Mouse (Mus musculus): ENCODE measurements around the gene Dennd2c. TPM values are rescaled to one million over a fixed set of nuclear protein-coding genes. Genes with fewer than 3 reads are reported as not detected.
"Not testable (repeated sequence)": the region's sequence is repeated elsewhere in the genome, so short reads cannot be mapped to it uniquely, and the experiment has no call there.

Gene Dennd2c
- total and polyA plus RNA-seq, 3 experiments: 0.13 to 2.1 (median 1.1) TPM

DNA sequence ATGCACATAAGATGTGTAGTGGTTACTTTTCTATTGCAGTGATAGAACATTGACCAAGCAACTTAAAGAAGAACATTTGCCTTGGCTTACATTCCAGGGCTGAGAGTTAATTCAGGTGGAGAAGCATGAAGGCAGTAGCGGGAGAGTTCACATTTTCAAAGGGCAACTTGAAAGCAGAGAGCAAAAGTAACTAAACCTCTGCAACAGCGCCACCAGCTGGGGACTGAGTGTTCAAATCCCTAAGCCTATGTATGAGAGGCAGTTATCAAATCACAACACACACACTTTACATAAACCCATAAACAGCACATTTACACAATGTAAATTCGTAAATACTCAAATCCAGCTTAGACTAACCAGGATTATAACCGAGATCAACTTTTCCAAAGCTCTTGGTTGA is 67.4 kb downstream of the Dennd2c start:
- DNase-seq: peak; percentile 71

DNA sequence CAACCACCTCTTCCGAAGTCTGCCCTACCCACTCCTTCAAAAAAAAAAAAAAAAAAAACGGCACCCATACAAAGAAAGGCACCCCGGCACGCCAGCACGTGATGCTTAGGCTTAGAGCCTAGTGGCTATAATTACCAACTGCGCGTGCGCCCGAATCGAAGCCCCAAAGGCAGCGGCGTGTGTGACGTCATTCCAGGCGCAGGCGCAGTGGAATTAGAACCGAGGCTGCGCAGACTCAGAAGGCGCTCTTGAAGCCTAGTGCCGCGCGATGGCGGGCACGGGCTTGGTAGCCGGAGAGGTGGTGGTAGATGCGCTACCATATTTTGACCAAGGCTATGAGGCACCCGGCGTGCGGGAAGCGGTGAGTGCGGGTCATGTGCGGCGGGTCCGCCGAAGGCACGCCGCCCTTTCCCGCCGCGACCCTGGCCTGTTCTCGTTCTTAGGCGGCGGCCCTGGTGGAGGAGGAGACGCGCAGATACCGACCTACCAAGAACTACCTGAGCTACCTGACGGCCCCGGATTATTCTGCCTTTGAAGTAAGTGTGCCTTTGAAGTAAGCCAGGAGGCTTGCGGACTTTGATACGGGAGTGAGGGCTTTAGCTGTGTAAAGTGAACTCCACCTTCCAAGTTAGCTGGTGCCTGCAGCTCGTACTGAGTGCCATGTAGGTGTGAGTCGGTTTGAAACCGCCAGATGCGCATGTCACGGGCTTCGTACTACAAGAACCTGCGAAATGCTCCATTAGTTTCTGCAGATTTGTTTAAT is 69.3 kb downstream of the Dennd2c start, which contains the start of gene Bcas2:
Bcas2 (plus strand) TSS at position 151 of the 763 bp plus-strand sequence.
- DNase-seq: peak; percentile 98

DNA sequence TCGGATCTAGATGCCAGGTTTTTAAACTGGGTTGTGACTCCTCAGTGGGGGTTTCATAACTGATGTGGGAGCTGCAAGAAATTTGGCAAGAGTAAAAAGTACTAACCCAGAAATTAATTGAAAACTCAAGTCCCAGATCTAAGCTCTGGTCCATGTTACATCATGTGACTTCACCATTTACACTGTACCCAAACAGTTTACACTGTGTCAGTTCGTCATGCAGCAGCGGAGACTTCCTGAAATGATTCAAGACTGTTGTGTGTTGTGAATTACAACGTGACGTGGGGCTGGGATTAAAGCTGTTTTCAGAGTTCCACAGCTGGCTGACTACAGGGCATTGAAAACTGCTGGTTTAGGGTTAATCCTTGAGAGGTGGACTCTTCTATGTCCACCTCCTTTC is 70.2 kb downstream of the Dennd2c start:
- no peak for DNase-seq

DNA sequence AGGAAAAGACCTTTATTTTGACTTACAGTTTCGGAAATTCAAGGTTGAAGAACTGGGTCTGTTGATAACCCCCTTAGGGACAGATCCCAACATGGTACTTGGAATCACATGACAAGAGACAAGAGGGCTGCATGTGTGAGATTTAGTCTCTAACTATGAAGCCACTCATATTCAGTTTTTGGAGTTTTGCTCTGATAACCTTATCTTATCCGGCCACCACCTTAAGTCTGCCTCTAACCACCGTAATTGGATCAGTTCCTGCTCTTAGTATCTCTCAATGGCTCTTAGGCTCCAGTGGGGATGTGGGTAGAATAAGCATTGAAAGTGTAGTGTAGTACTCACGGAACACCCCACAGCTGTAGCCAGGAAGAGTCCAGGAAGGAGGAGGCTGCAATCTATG is 74.3 kb downstream of the Dennd2c start:
- no peak for DNase-seq

DNA sequence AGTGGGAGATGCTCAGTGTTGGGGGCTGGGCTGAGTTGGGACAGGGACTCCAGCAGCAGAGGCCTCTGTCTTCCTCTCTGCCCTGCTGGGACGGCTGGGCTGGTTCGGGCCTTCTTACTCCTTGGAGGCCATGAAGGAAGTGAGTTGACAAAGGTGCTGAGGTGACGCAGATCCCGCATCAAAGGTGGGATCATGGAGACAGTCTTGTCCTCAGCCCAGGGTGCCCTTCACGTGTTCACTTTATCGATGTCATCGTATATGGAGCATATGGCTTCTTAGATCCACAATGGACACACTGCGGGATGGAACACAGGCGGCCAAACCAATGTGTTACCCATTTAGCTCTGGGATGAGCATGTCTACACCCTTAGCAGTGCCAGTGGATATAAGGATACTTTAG is 77.1 kb downstream of the Dennd2c start:
- no peak for DNase-seq

DNA sequence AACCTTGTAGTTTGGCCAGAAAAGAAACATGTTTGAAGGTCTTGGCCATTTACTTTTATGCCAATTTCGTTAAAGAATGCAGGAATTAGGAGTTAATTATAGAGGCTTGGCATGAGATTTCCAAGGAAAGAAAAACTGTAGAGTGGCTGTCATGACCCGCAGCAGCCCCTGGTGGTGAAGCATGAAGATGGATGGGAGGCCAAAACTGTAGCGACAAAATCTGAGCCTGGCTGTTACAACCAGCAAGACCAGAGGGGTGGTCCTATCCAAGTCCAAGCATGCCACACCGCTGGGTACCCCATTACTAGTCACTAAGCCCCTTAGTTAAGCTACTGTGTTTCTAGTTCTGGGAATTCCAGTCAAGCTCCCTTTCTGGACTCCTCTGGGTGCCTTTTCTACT is 78.8 kb downstream of the Dennd2c start:
- DNase-seq: no peak

DNA sequence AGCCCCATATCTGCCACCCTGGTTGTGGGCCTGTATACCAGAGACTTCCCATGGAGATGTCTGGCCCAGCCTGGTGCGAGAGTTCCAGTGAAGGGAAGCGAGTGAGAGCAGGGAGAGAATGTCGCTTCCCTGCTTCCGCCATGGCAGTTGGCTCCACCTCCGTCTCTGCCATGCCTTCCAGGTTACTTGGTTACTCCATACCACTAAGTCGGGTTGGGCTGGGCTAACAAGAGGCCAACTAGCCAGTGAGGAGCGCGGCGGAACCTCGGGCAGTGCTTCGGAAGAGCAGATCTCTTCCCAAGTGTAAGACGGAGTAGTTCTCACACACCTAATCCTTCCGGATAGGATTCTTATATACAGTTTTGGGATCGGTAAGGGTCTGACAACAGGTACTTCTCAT is 80.4 kb downstream of the Dennd2c start:
- no peak for DNase-seq

DNA sequence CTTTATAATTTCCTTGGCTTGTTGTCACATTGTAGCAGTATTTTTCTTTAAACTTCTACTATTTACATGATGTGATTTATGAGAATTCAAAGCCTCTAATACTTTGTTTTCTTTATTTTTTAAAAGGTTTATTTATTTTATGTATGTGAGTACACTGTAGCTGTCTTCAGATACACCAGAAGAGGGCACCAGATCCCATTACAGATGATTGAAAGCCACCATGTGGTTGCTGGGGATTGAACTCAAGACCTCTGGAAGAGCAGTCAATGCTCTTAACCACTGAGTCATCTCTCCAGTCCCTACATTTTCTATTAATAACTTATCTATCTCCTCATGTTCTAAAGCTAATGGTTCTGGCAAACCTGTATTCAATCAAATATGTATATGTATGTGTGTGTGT is 82.1 kb downstream of the Dennd2c start:
- not testable (repeated sequence) for DNase-seq

DNA sequence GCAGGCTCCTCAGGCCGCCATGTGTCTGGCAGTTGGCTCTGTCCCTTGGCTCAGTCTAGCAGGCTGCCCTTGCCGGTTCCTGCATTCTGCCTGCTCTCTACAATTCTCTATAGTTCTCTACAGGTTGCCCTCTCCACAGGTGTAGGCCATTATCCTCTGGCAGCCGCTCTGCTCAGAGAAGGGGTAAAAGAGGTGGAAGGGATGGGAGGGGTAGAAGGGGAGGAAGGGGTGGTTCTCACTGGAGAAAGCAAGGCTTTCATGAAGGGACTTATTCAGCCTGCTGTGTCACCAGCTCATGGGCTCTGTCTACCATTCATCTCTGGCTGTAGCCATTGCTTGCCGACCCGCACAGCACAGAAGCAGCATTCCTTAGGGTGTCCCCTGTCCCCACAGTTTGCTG is 86.0 kb downstream of the Dennd2c start:
- DNase-seq: no peak

DNA sequence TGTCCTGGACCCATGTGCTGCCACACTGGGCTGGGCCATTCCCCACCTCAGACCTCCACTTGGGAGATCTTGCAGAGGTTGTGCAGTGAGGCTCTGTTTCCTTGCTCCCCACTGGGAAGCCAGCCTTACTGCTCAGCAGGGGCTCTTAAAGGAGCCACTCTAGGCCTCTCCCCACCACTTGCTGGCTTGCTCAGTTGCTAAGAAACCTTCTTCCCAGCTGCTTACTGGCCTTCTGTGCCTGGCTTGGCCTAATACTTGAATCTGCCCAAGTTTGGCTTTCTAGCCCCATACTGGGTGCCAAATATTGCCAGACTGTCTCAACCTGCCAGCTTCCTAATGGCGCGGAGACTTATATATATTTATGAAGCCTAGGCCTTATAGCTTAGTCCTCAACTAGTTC is 86.5 kb downstream of the Dennd2c start:
- no peak for DNase-seq

DNA sequence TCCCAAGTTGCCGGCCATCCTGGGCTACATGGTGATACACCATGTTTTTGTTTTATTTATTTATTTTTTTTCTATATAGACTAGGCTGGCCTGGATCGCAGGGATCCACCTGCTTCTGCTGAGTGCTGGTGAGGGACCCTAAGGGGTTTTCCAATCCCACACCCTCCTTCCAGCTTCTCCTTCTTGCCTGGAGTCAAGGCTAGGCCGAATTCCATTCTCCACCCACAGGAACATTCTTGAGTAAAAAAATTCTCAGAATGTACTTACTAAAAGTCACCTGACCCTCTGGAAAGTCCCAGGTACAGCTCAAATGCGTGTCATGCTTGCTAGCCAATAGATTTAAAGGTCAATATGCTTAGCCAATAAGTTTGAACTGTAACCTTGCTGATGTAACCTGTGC is 89.8 kb downstream of the Dennd2c start:
- no peak for DNase-seq

DNA sequence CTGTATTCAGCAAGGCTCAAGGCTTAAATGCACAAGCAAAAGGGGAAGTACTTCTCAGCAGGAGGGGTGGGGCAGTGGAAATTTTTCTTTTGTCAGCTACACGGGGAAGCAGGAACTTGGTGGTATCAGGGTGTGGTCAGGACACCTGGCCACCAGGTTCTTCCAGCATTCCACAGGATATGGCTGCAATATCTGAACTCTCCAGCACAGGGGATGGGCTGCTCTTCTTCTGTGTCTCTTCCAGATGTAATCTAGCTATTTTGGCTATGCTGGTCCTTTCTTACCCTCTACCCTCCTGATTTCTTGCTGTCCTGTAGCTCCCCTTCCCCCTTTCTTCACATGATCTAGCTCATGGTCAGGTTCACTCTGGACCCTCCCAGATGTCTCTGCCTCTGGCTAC is 90.8 kb downstream of the Dennd2c start:
- DNase-seq: no peak

DNA sequence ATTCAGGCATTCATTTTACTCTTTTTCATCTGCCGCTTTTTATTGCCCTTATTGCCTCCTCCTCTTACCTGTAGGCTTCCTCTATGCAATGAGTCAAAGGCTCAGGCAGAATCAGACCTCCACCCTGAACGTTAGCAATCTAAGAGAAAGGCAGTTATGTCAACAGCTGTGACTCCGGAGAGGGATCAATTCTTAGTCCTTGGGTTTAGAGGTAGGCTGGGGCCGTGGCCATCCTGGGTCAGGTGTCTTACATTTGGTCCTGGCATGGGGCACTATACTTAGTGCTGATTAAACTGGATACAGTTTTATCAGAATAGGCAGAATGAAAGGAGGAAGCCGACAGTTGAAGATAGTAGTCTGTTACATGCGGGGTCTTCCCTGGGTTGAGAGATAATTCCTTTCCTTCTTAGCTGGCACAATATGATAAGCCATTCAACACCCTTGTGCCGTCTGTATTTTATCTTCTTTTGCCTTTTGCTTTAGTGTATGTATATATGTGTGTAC is 94.0 kb downstream of the Dennd2c start:
- DNase-seq: no peak

DNA sequence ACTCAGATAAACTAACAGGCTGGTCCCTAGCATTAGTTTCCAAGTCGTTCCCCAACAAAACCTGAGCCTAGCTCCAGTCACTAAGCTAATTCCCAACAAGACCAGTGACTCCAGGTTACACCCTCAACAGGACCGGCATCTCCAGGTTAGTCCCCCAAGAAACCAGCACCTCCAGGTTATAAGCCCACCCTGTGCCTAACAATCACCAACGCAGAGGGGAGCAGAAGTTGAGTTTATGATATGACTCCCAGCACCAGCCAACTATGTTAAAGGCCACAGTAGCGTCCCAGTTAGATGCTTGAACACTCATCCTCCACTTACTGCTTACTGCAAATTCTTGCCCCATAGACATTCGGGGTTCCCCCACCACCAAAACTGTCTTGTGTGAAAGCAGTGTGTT is 97.0 kb downstream of the Dennd2c start:
- no peak for DNase-seq

DNA sequence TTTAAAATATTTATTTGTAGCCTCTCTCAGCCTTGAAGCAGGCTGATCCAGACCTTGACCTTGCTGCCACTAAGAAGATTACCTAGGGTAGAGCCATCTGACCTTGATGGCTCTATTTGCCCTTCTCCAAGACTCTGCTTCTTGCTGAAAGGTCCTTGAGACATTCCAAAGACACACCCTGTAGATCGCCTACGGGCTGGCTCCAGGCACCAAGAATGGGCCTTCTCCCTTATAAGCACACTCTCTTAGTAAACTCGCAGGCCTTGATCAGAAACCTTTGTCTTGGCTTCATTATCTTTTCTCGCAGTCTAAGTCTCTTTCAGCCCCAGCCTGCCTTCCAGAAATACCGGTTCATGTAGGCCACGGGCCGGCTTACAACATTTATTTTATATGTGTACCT is 98.7 kb downstream of the Dennd2c start:
- not testable (repeated sequence) for DNase-seq

DNA sequence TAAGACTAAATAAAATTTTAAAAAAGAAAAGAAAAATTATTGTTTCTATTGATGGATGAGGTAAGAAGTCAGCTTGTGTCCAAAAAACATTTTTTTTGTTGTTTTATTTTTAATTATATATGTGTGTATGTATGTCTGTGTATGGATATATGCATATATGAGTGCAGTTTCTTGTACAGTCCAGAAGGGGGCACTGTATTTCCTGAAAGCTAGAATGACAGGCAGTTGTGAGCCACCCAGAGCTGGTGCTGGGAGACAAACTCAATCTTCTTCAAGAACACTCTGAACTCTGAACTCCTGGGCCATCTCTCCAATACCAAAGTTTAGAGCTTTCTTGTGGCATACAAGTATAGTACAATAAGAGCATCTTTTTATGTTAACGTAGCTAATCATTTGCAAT is 101.2 kb downstream of the Dennd2c start:
- no peak for DNase-seq

DNA sequence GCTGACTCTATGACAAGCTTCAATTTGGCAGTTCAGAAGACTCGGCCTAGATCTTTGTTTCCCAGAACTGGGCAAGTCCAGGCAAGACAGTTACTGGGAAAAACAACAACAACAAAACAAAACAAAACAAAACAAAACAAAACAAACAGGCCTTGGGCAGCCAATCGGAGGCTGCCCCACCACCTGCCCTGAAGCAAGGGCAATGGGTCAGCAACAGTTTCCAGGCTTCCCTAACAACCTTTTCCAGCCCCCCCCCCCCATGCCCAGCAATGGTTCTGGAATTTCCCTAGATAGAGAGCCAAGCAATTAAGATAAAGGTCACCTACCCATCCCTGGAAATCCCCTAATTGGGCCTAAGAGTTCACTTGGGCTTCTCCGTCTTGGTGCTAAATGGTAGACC is 102.0 kb downstream of the Dennd2c start:
- DNase-seq: no peak

DNA sequence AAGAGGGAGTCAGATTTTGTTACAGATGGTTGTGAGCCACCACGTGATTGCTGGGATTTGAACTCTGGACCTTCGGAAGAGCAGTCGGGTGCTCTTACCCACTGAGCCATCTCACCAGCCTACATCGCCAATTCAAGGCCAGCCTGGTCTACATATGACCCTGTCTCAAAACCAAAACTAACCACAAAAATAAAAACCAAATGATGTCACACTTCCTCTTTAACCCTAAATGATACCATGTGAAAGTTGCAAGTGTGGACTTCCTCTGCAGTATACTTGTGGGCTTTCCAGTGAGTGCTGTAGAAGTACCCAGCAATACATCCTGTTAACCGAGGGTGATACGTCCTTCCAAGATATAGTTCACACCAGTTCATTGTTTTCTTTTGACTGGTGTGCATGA is 104.0 kb downstream of the Dennd2c start:
- DNase-seq: no peak

DNA sequence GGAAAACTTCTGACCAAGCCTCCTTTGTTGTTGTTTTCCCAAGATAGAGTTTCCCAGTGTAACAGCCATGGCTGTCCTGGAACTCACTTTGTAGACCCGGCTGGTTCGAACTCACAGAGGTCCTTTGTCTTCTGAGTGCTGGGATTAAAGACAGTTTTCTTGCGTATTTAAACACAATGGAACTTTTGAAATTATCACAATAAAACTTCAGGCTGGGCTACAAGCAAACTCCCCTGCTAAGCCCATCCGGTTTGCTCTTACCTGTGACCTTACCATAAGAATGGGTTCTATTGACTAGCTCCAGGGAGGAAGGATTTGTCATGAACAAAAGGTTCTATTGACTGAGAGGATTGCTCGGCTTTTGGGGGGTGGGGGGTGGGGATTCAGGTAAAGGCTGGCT is 105.3 kb downstream of the Dennd2c start:
- DNase-seq: no peak

DNA sequence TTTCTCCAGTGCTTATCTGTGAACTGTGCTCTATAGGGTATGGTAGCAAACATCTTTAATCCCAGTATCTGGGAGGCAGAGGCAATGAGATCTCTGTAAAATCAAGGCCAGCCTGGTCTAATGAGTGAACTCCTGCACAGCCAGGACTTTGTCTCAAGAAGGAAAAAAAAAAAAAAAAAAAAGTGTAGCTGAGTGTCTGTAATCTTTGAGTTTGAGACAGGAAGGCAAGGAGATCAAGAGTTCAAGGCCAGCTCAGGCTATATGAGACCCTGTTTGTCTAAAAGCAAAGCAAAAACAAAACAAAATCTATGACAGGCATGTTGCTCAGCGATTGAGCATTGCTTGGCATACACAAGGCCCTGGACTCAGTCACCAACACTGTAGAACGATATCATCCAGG is 105.8 kb downstream of the Dennd2c start:
- DNase-seq: no peak

DNA sequence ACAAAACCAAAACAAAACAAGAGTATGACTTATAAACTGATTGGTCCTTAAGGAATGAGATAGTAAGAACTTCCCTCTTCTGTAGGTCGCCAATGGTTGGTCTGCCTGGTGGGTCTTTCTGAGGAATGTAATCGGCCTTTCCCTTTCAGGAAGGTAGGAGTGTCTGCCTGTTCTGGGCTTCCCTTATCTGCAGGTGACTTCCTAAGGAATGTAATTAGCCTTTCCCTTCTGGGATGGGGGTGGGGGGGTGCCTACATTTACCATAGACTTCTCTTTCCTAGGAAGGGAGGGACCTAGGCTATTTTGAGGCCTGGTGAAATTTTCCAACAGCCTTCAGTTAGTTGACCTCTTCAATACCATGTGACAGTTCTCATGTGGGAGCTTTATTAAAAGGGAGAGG is 108.7 kb downstream of the Dennd2c start:
- DNase-seq: no peak

DNA sequence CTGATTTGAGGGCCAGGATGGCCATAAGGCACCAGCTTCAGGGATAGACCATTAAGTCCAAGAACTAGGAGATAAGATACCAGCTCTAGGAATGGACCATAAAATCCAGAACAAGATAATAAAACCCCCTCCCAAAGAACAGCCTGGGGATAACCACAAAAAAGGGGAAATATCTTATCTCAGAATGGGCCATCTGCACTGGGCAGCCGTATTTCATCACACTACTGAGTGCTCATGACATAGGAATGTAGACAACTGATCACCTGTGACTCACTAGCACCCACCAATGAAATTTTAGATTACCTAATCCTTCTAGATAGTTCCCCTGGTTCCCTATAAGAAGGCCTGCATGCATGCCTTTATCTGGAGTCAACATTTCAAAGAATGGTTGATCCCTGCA is 109.7 kb downstream of the Dennd2c start:
- DNase-seq: no peak

DNA sequence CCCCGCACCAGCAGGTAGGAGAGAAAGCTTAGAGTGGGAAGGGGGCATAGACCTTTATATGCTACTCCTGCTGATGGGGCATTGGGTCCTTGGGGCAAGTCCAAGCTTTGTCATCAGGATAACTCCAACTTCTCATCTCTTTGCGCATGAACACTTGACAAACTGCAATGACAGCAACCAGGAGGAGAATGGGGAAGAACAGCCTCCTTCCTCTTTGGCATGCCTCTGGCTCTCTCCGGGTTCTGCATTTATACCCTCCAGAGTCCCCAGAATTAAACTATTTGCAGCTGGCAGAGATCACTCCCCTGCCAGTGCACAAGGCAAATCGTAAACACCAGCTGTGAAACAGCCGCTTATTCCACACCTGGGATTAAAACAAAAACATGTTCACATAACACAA is 111.1 kb downstream of the Dennd2c start:
- DNase-seq: no peak

DNA sequence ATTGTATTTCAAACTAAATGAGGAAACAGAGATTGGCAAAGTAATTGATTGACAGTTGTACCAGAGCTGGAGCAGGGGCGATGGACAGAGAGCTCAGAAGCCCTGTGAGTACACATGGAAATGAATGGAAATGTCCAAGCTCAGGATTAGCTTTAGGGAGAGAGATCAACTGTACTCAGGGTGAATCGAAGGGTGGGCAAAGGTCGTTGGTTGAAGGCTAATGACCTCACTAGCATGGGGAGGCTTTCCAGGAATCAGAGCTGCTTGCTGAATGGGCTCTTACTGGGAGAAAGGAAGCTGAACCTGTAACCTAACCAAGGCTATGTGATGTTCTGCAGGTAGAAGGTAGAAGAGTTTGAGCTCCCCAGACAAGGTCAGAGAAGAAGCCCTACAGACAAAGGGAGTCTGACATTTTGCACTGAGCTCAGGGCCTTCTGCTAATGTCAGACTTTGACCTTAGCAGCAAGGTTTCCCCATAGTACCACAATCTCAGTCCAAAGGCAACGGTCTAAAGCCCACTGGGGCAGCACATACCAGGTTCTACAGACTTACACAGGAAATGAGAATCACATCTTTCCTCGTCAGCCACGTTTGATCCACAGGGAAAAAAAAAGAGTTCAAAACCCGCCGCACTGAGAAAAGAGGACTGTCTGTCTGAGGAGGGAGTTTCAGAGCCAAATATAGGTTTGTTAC is 112.3 kb downstream of the Dennd2c start:
- DNase-seq: no peak
